Mouse (Mus musculus) large intestine, adult 2 months (tissue): ENCODE measurements around the gene Suox. TPM values are rescaled to one million over a fixed set of nuclear protein-coding genes. Genes with fewer than 3 reads are reported as not detected.
"Not testable (repeated sequence)": the region's sequence is repeated elsewhere in the genome, so short reads cannot be mapped to it uniquely, and the experiment has no call there.

Experiments used
- DNase-seq: peaks from one replicate; pipeline ENCODE4 v3.0.0-alpha.2; 2012; ENCODE audit warnings: low read depth, low spot score
- WGBS: fragments of 180-500 bp; shearing (Covaris S2); methylation state at CpG from one replicate; pipeline ENCODE4 v1.1.7; 2018; 5-methylcytosine and 5-hydroxymethylcytosine counted together
- polyA plus RNA-seq: library from polyadenylated mRNA; depleted of rRNA; stranded (reverse); fragments of >200 nt; gene quantifications from 2 replicates; pipeline ENCODE4 v1.2.3, GENCODE M21; 2012; rRNA removed

Gene Suox
- 48.9 and 241 TPM in 2 replicates for polyA plus RNA-seq

DNA sequence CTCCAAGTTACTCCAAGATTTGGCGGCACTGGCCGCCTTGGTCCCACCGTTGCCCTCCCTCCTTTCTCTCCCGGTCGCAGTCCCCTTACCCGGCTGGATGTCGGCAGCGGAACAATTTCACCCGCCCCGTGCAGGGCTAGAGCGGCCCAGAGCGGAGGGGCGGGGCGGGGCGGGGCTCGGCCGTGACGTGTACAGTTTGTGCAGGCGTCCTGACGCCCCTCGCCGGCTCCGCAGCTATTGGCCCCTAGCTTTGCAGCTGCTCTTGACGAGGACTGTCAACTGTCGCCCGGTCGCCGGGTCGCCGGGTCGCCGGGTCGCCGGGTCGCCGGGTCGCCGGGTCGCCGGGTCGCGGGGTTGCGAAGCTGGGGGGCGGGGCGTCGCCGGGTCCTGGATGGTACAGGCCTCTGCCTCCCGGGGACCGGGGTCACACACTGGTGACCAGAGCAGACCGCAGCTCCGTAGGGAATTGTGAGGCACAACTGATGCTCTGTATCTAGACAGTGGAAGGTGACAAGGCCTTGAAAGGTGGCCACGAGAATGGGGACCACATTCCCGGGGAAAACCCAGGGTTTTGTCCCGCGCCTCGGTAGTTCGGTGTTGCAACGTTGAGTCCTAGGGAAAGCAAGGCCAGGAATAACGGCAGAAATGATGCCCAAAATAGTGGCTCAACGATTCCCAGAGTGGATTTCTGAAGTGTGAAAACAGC lies at the start of gene Suox:
Gene Suox (minus strand): TSS at position 311 of the 706 bp plus-strand sequence.
- DNase-seq = no peak
- WGBS = under 1% methylated on average over 60 of the region's 60 CpGs

DNA sequence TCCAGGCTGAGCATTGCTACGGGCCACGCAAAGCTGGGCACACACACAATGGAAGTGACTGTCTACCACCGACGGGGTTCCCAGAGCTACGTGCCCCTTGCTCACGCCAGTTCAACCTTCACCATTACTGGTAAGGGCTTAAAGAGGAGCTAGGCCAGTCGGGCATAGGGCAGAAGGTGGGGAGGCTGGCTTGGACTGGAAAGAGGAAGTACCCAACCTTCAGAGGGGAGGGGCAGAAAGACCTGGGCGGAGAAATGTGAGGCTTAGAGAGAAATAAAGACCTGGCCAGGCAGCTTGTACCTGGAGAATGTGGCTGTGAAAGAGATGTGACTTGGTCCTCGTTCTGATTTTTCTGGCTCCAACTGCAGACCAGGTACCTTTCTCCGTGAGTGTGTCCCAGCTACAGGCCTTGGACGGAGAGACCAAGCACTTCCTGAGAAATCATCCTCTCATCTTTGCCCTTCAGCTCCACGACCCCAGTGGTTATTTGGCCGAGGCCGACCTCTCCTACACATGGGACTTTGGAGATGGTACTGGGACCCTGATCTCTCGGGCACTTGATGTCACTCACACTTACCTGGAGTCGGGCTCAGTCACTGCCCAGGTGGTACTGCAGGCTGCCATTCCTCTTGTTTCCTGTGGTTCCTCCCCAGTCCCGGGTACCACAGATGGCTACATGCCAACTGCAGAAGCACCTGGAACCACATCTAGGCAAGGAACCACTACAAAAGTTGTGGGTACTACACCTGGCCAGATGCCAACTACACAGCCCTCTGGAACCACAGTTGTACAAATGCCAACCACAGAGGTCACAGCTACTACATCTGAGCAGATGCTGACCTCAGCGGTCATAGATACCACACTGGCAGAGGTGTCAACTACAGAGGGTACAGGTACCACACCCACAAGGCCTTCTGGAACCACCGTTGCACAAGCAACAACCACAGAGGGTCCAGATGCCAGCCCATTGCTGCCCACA lies 42.0 kb upstream of the Suox start:
- WGBS = 70% methylated on average over 19 of the region's 19 CpGs
- DNase-seq = no peak

DNA sequence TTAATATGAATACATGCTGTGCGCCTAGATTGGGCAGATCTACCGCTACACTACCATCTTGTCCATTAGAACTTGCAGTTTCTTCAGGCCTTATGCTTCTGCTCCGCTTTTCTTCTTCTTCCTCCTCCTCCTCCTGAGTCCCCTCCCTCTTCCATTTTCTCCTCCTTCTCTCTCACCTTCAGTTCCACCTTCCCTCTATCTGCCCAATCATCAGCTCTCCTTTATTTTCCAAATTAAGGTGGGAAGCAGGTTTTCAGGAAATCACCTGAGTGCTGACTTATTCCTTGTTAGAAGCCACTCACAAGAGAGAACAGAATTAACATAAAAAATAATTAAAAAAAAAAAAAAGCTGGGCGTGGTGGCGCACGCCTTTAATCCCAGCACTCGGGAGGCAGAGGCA lies 37.4 kb upstream of the Suox start:
- DNase-seq = not testable (repeated sequence)
- WGBS = 95% methylated on average over 7 of the region's 7 CpGs

DNA sequence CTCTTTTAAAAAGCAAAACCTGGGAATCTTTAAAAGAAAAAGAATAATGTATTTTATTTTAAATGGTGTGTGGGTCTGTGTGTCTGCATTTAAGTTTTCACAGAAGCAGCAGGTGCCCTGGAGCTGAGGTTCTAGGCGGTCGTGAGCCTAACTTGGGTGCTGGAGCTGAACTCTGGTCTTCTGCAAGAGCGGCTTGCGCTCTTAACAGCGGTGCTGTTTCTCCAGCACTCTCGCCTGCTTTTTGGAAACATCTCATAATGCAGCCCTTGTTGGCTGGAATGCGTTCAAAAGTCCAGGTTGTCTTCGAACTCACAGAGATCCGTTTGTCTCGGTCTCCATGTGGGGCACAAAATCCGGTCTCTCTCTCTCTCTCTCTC lies 31.4 kb upstream of the Suox start:
- 9% methylated on average over 11 of the region's 11 CpGs for WGBS
- no peak for DNase-seq

DNA sequence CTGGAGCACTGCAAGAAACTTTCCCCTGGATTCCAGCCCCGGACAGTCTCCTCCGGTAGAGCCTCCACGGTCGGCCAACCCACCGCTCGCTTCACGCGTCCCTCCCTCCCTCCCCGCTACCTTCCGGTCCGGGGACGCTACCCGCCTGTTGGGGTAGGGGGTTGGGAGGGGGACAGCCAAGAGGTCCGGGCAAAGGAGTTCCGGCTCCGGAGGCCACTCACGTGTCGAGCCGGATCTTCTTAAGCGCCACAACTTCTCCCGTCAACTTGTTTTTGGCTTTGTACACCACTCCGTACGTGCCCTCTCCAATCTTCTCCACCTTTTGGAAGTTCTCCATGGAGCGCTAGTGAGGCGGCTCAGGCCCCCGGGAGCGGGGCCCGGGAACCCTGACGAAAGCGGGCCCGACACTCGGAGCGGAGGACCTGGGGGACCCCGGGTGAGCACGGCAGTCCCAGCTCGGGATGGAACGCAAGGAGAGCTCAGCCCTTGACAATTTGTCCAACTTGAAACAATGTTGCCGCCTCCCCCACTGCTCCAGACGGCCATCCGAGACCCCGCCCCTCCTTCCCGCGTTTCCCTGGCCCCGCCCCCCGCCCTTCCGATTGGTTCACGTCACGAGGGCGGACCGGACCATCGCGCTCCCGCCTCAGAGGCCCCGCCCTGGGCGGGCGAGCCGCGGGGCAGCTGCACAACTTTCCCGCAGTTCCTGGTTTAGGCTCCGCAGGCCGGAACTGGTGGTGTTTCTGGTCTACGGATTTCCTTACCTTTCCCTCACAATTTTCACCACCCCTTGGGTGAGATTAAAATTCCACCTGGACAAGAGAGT lies 30.8 kb upstream of the Suox start, which contains the start of gene Cdk2:
Gene Cdk2 (minus strand): TSS at position 541 of the 826 bp plus-strand sequence.
- peak; percentile 64 for DNase-seq
- WGBS = under 1% methylated on average over 60 of the region's 62 CpGs

DNA sequence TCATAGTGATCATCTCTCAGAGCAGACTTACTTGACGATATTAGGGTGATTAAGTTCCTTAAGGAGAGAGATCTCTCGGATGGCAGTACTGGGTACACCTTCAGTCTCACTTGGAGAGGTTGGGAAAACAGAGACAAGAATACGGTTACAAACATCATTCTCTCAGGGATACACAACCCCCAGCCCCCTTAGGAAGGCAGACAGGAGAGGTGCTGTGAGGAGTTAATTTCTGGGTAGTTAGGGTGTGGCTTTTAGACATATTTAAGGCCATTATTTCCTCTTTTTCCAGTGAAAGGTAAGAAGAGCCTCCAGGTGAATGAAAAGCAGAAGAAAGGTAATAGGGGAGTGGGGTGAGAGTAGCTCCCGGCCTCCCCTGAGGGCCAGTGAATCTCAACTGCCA lies 30.0 kb upstream of the Suox start, which contains the start of gene Pmel:
Gene Pmel (plus strand): TSS at position 301 of the 400 bp plus-strand sequence.
- 19% methylated on average over 4 of the region's 4 CpGs for WGBS
- no peak for DNase-seq

DNA sequence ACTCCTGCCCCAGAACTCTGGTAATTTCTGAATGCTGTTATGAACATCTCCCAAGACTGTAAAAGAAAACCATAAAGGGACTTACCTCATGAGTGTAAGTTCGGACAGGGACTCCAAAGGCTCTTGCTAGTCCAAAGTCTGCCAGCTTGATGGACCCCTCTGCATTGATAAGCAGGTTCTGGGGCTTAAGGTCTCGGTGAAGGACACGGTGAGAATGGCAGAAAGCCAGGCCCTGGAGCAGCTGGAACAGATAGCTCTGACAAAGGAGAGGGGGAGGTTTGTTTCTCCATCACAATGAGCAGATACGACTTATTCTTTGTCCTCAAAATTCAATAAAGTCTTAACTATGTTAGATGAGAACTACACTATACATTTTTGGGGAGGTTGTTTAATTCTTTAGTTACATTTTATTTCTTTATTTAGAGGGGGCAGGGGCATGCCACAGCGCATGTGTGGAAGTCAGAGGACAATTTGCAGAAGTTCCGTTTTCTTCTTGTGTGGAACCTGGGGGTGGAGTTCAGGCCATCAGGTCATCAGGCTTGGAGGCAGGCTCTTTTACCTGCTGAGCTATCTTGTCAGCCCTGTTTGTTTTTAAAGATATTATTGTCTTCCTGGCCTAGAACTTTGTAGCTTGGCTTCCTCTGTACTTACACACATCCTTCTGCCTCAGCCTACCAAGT lies 28.6 kb upstream of the Suox start:
- no peak for DNase-seq
- WGBS = 57% methylated on average over 6 of the region's 6 CpGs

DNA sequence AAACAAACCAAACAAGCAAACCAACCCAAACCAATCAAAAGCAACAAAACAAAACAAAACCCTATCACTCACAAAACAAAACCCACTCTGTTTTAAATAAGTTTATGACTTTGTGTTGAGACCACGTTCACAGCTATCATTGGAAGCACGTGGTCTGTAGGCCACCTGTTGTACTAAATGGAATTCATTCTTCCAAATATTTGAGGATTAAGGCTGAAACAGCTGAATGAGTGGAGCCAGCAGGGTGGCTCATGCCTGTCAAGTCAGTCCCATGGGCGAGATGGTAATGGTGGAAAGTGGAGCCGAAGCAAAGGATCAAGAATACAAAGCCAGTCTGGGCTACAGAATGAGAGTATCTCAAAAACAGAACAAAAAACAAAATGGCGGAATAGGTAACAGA lies 26.8 kb upstream of the Suox start:
- 84% methylated on average over 5 of the region's 5 CpGs for WGBS
- no peak for DNase-seq

DNA sequence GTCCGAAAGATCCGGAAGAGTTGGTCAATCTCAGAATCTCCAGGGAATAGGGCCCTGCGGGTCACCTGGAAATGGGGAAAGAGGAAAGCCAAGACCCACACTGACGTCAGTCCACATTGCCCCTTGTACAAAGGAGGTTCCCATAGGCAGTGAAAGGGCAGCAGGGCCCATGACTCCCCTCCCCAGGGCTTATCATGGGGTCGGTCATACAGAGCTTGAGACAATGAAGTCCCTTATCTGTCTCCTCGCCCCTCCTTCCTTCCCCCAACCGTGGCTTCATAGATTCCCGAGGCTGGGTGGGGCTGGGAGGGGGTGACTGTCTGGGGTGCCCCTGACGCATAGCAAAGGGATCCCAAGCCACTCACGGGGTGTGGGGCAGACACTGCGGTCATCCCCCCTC lies 25.7 kb upstream of the Suox start:
- no peak for DNase-seq
- 60% methylated on average over 11 of the region's 11 CpGs for WGBS

DNA sequence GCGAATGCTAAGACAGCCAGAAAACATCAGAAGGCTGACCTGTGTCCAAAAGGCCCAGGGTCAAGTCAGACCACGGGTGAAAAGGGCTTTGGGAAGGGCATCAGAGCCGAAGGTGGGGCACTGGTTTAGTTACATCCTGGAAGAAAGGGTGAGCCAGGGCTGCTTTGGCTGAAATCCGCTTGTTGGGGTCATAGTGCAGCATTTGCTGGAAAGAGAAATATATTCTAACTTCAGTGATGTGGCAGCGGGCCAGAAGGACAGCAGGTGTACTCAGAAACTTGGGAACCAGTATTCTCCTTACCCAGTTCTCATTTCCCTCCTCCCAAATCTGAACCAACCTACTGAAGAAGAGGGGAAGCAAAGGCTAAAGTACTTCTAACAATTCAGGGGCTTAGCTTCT lies 25.1 kb upstream of the Suox start:
- no peak for DNase-seq
- 19% methylated on average over 5 of the region's 5 CpGs for WGBS

DNA sequence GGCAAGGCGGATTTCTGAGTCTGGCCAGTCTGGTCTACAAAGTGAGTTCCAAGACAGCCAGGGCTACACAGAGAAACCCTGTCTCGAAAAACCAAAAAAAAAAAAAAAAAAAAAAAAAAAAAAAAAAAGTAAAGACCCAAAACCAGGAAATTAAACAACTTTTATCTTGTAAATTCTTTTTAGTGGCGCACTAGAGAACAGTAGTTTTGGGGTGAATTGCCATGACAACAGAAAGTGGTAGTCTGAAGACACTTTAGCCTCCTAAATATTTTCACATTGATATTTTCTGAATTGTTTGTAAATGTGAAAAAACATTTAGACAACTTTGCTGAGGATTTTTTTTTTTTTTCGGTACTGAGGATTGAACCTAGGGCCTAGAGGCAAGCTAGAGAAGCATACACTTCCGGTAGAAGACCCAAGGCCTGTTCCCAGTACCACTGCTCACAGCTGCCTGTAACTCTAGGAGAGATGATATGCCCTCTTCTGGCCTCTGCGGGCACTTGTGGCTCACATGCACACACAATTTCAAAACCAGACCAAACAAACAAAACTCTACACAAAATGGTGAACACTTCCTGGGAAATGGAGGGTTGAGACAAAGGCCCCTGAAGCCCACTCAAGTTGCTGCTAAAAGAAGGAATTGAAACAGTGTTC lies 23.3 kb upstream of the Suox start:
- no peak for DNase-seq
- 81% methylated on average over 6 of the region's 6 CpGs for WGBS

DNA sequence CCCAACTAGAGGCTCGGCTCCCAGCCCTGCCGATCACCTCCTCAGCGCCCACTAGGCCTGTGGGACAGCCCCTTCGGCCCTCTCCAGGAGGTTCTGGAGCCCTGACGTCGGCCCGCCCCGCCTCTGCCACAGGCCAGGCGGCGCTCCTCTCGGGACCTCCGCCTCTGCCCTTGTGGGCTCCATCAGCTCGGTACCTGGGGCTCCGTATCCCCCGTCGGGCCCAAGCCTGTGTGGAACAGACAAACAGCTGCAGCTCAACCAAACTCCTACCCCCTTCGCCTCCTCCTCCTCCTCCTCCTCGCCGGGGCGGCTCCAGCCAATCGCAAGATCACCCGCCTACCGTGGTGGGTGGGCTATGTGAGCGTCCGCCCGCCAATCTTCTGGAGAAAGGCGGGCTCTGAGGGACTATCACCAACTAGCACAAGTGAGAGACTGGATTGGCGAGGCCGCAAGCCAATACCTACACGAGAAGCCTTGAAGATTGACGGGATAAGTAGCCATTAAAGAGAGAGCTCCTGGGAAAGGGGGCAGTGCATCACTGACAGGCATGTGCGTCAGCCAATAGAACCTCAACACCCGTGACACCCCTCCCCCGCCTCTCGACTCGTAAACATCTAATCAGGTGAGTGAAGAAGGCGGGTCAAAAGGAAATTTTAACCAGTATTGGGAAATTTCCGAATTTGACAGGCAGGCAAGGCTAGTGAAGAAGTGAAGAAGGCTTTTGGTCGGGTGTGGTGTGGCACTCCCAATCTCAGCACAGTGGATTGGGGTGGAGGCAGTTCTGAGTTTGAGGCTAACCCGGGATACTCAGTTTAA lies 22.3 kb upstream of the Suox start, which contains the start of gene Rab5b:
Gene Rab5b (minus strand): TSS at position 273 of the 816 bp plus-strand sequence.
- WGBS = under 1% methylated on average over 40 of the region's 40 CpGs
- DNase-seq = peak; percentile 95

DNA sequence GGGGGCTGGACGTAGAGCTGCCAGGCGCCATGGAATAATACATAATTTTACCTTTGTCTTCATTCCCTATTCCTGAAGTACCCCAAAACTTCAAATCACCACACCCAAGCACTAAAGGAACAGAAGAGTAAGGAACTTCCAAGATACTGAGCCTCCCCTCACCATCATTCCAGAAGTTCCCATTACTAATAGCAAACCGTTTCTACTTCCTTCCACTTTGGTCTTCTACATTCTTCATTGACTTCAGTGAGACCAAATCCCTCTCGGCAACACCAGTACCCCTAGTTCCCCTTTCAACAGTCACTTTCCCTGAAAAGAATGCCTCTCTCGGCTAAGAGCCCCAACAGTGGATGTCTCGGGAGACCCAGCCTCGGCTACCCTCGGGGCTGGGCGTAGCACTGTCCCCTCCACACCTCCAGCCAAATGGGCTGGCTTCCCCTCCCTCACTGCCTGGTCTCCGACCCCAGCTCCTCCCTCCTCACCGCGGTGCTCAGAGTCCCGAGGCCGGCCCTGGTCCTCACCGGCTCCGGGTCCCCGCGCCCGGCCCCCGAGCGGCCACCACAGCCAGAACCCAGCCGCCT lies 21.6 kb upstream of the Suox start:
- no peak for DNase-seq
- WGBS = 1% methylated on average over 22 of the region's 22 CpGs

DNA sequence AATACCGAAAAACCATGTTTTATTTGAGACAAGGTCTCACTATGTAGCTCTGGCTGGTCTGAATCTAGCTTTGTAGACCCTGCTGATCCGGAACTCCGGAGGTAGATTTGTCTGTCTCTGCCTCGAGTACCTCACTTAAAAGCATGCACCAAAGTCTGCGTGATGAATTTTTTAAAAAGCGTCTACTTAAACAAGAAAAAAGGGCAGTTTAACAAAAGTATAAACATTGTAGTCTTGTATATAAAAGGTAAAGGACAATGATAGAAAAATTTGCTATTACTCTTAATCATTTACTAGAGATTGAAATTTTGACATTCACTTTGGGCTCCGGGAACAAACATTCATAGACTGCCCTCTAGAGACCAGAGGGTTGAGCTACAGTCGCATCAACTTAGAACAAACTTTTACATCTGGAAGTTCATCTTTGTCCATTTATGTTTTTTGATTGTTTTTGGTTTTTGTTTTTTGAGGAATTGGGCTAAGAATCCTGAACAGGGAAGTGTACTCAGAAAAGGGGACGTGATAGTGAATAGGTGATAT lies 666 bp upstream of the Suox start:
- DNase-seq = no peak
- under 1% methylated on average over 9 of the region's 9 CpGs for WGBS

DNA sequence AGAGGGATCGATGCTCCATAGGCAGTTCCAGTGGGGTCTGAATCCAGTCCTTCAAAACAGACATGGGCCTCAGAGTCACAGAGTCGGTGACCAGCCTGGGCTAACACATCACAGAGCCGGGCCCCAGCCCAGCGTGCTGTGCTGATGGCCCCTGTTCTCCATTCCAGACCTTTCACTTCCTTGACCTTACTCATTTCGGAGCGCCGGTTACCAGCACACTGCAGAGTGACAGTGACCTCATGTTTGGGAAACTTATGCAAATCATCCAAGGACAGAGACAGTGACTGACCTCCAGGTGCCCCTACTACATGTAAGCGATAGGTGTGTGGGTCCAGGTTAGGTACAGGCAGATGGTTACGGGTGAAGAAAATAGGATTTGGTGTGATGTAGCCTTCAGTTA lies 2.7 kb downstream of the Suox start:
- 92% methylated on average over 9 of the region's 9 CpGs for WGBS
- no peak for DNase-seq

DNA sequence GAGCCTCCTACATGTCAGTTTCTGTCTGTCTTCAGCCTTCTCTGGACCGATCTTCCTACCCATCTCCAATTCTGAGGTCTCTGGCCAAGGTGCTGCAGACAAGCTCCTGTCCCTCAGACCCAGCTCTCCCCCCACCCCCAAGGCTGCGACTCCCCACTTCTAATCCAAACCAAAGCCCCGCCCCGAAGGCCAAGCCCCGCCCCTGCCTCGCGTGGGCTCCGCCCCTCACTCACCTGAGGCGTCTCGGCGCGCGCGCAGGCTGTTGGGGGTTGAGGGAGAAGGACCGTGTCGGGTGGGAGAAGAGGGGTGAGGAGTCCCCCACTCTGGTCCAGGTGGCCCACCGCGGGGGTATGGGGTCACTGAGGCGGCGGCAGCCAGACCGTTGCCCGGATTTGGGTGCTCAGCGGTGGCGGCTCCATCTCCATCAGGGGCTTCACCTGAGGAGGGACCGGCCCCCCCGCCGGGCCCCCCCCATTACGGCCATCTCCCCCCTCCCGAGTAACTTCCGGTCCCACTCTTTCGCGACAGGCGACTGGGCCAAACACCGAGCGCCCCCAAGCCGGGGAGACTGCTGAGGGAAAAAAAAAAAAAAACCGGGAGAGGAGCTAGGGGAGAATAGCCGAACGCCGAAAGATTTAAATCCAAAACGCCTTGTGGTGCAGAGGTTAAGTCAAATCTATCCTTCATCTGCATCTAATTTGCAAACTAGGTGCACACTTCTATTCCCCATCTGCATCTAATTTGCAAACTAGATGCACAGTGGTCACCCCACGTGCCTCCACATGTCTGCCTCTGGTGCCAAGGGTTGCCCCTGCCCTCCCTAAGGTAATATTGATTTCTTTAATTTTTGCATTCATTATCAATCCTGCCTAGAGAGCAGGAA lies 4.8 kb downstream of the Suox start:
- no peak for DNase-seq
- WGBS = 2% methylated on average over 42 of the region's 42 CpGs
